Mouse (Mus musculus): ENCODE data around the gene Rab11fip4. TPM values are rescaled to one million over a fixed set of nuclear protein-coding genes. Genes with fewer than 3 reads are reported as not detected.

The Rab11fip4 gene
- polyA plus RNA-seq, 1 experiment = 94.8 TPM

GRCm38 (mm10) chr11:79740740-79741512 is 149.9 kb downstream of the Rab11fip4 start:
- TF ChIP-seq CTCF (IDR thresholded peaks at IDR 0.05; ENCODE audit: borderline replicate concordance, insufficient read depth, low read depth, low read length) (no peak), POLR2A (IDR thresholded peaks at IDR 0.05; ENCODE audit: borderline replicate concordance, insufficient read depth, low read length) (no peak)
- H3K4me3 ChIP-seq (replicated peaks; ENCODE audit: insufficient read depth, low read depth, low read length) = no peak overlapping the region
- DNase-seq = no peak
- H3K27ac ChIP-seq (ENCODE audit: insufficient read depth, low read length) = no peak overlapping the region
- 96% methylated on average over 10 of the region's 10 CpGs for WGBS
- no peaks in the 10 kb centered on the region for H3K27me3 ChIP-seq (ENCODE audit: control insufficient read depth, insufficient read depth, low read length)
- H3K4me1 ChIP-seq (ENCODE audit: control insufficient read depth, insufficient read depth, low read length) = peaks cover 13% of the 10 kb centered on the region

- Histone ChIP-seq H3K27me3 (ENCODE audit: control insufficient read depth, insufficient read depth, low read length) (no peaks in the 10 kb centered on the region), H3K27ac (ENCODE audit: insufficient read depth, low read length) (no peak overlapping the region), H3K4me1 (ENCODE audit: control insufficient read depth, insufficient read depth, low read length) (no peaks in the 10 kb centered on the region), H3K4me3 (replicated peaks; ENCODE audit: insufficient read depth, low read depth, low read length) (no peak overlapping the region)
- 71% methylated on average over 11 of the region's 11 CpGs for WGBS
- DNase-seq = no peak
- TF ChIP-seq POLR2A (IDR thresholded peaks at IDR 0.05; ENCODE audit: borderline replicate concordance, insufficient read depth, low read length) (no peak), CTCF (IDR thresholded peaks at IDR 0.05; ENCODE audit: borderline replicate concordance, insufficient read depth, low read depth, low read length) (no peak)
Measured at GRCm38 (mm10) chr11:79746552-79747102, 155.6 kb downstream of the Rab11fip4 start.

Other genes with a start within 250 kb of the Rab11fip4 start
- 127 and 137 TPM in 2 replicates for gene Omg, start 87.1 kb upstream of the Rab11fip4 start, polyA plus RNA-seq (2012; rRNA removed)
- gene Evi2b, start 67.5 kb upstream of the Rab11fip4 start, polyA plus RNA-seq (2012; rRNA removed) = 1.2 TPM in 2 replicates
- 0.10 and 0.16 TPM in 2 replicates for gene Evi2, start 60.6 kb upstream of the Rab11fip4 start, polyA plus RNA-seq (2012; rRNA removed)
- 56.4 and 72.3 TPM in 2 replicates for gene Evi2a, start 60.6 kb upstream of the Rab11fip4 start, polyA plus RNA-seq (2012; rRNA removed)